25 mouse cellular contexts compared by ENCODE assay signal in the genomic region with DNA sequence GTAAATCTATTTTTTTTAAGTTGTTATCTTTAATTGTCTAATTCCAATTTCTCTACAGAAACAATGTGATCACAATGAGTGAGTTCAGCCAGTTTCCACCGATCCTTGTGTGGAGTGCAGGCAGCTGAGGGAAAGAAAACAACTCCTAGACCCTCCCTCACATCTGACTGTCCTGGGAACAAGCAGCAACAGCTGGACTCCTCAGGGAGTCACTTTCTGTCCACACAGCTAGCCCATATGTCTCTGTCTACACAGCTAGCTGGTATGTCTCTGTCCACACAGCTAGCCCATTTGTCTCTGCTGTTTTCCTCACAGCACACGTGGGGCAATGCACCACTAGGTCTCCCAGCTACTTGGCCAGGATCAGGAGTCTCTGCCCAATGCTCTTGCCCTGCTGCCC. TPM values are rescaled to one million over a fixed set of nuclear protein-coding genes. Genes with fewer than 3 reads are reported as not detected.
"Had no signal": no experiment of that assay in that cellular context is flagged by ENCODE, and none has a peak within 500 bp of the region (broad histone marks: within the 10 kb centered on the region; RNA-seq: fewer than 3 reads in every experiment).

No protein-coding gene starts in this region.

- H3K9ac ChIP-seq: liver, postnatal 0 days; lung, embryonic 15.5 days; midbrain, embryonic 12.5 days; midbrain, embryonic 15.5 days; neural tube, embryonic 13.5 days; neural tube, embryonic 15.5 days had no signal

- ATAC-seq: liver, postnatal 0 days; lung, postnatal 0 days; midbrain, embryonic 15.5 days had no signal

- DNase-seq: liver, postnatal 0 days; lung, adult 2 months; lung, postnatal 14 days; lung, postnatal 36 days; retina, postnatal 1 day; right cerebral cortex, adult 18-20 months; right cerebral cortex, postnatal 25 days; right cerebral cortex, postnatal 4 days; spleen, adult 18-20 months; thymus, adult 18-20 months; thymus, postnatal 14 days; thymus, postnatal 36 days had no signal

- H3K27me3 ChIP-seq: lung, embryonic 15.5 days; megakaryocyte, embryonic 14.5 days; midbrain, embryonic 12.5 days; midbrain, embryonic 15.5 days; neural tube, embryonic 13.5 days; neural tube, embryonic 15.5 days had no signal

- H3K9me3 ChIP-seq: lung, embryonic 15.5 days; megakaryocyte, embryonic 14.5 days; midbrain, embryonic 12.5 days; midbrain, embryonic 15.5 days; neural tube, embryonic 13.5 days; neural tube, embryonic 15.5 days had no signal

- H3K27ac ChIP-seq: lung, embryonic 15.5 days; macrophage; midbrain, embryonic 12.5 days; midbrain, embryonic 15.5 days; neural tube, embryonic 13.5 days; neural tube, embryonic 15.5 days had no signal

- H3K4me2 ChIP-seq: lung, embryonic 15.5 days; midbrain, embryonic 12.5 days; midbrain, embryonic 15.5 days; neural tube, embryonic 13.5 days; neural tube, embryonic 15.5 days had no signal

- H3K4me1 ChIP-seq: lung, embryonic 15.5 days; midbrain, embryonic 12.5 days; midbrain, embryonic 15.5 days; neural tube, embryonic 13.5 days had no signal

- H3K4me3 ChIP-seq: lung, embryonic 15.5 days; megakaryocyte, embryonic 14.5 days; midbrain, embryonic 12.5 days; midbrain, embryonic 15.5 days; neural tube, embryonic 13.5 days; neural tube, embryonic 15.5 days had no signal

RNA-seq across cellular contexts. Expression of gene Fscn2, which starts 36.3 kb away (rescaled TPM):
- polyA plus RNA-seq: liver, postnatal 0 days; macrophage; small intestine, adult 2 months had no signal

RNA-seq across cellular contexts. Expression of gene Tspan10, which starts 44.8 kb away (rescaled TPM):
- polyA plus RNA-seq: liver, postnatal 0 days; lung, embryonic 15.5 days; lung, postnatal 0 days; midbrain, embryonic 12.5 days; midbrain, embryonic 15.5 days; midbrain, postnatal 0 days; neural tube, embryonic 11.5 days; neural tube, embryonic 13.5 days; neural tube, embryonic 15.5 days; stomach, embryonic 14.5 days; stomach, embryonic 16.5 days had no signal
